Mouse (Mus musculus) myocyte (in vitro differentiated cells): ENCODE measurements around the gene Dnm1. TPM values are rescaled to one million over a fixed set of nuclear protein-coding genes. Genes with fewer than 3 reads are reported as not detected.

ENCODE experiments used
- H3K27me3 ChIP-seq: one replicate; pipeline ENCODE4 v1.6.1; 2011; ENCODE audit not compliant: control insufficient read depth, insufficient read depth, insufficient read length
- H3K36me3 ChIP-seq: one replicate; pipeline ENCODE4 v1.6.1; 2011; ENCODE audit not compliant: control insufficient read depth, insufficient read depth
- H3K4me2 ChIP-seq: one replicate; pipeline ENCODE4 v1.6.1; 2011; ENCODE audit warnings: low read depth, control low read depth
- H3K4me3 ChIP-seq: one replicate; pipeline ENCODE4 v1.5.1; 2011; ENCODE audit warnings: mild to moderate bottlenecking, control low read depth, moderate library complexity
- H3K79me2 ChIP-seq: one replicate; pipeline ENCODE4 v1.6.1; 2011; ENCODE audit not compliant: control insufficient read depth, insufficient read depth
- H3ac ChIP-seq: one replicate; pipeline ENCODE4 v1.6.1; 2011; ENCODE audit not compliant: control insufficient read depth, insufficient read length
- CEBPB ChIP-seq: IDR thresholded peaks from 2 replicates; pipeline ENCODE4 v1.6.1; 2011; ENCODE audit warnings: mild to moderate bottlenecking, moderate library complexity; ENCODE audit not compliant: poor library complexity, insufficient read depth, severe bottlenecking
- E2F4 ChIP-seq: IDR thresholded peaks from one replicate; pipeline ENCODE4 v1.6.1; 2011; ENCODE audit warnings: mild to moderate bottlenecking, control low read depth, moderate library complexity; ENCODE audit not compliant: insufficient read depth
- MAX ChIP-seq: IDR thresholded peaks from one replicate; pipeline ENCODE4 v1.6.1; 2011; ENCODE audit warnings: low read depth, mild to moderate bottlenecking, control low read depth
- MYOD1 ChIP-seq, 3 experiments: IDR thresholded peaks; one replicate each; pipeline ENCODE4 v1.6.1; 2011; ENCODE audit warnings: control low read depth in 2 of 3, low read depth in 2 of 3, mild to moderate bottlenecking in 2 of 3, moderate library complexity in 1 of 3; ENCODE audit not compliant: insufficient read length in 2 of 3, control insufficient read depth in 1 of 3
- MYOG ChIP-seq, 3 experiments: IDR thresholded peaks; one replicate each; pipeline ENCODE4 v1.6.1; 2011; ENCODE audit warnings: control low read depth in 2 of 3, low read depth in 2 of 3, mild to moderate bottlenecking in 2 of 3; ENCODE audit not compliant: insufficient read length in 2 of 3, control insufficient read depth in 1 of 3, insufficient read depth in 1 of 3
- POLR2A ChIP-seq: IDR thresholded peaks from one replicate; pipeline ENCODE4 v1.6.1; 2011; ENCODE audit warnings: low read depth, mild to moderate bottlenecking, control low read depth, moderate library complexity; ENCODE audit not compliant: insufficient read length
- POLR2AphosphoS2 ChIP-seq: IDR thresholded peaks from one replicate; pipeline ENCODE4 v1.6.1; 2011; ENCODE audit warnings: low read depth, control low read depth; ENCODE audit not compliant: insufficient read length
- REST ChIP-seq: IDR thresholded peaks from one replicate; pipeline ENCODE4 v1.6.1; 2011; ENCODE audit warnings: mild to moderate bottlenecking, control low read depth, moderate library complexity; ENCODE audit not compliant: insufficient read depth, insufficient read length
- SRF ChIP-seq: IDR thresholded peaks from one replicate; pipeline ENCODE4 v1.6.1; 2011; ENCODE audit warnings: low read depth; ENCODE audit not compliant: control insufficient read depth, insufficient read length
- TCF12 ChIP-seq: IDR thresholded peaks from one replicate; pipeline ENCODE4 v1.6.1; 2011; ENCODE audit warnings: mild to moderate bottlenecking, control low read depth; ENCODE audit not compliant: poor library complexity, insufficient read depth, severe bottlenecking
- TCF3 ChIP-seq: IDR thresholded peaks from one replicate; pipeline ENCODE4 v1.6.1; 2011; ENCODE audit warnings: low read depth, control low read depth; ENCODE audit not compliant: insufficient read length
- USF1 ChIP-seq: IDR thresholded peaks from one replicate; pipeline ENCODE4 v1.6.1; 2011; ENCODE audit warnings: low read depth, mild to moderate bottlenecking, control low read depth, moderate library complexity
- polyA plus RNA-seq: library from polyadenylated mRNA; unstranded; fragments of >200 nt; fragmentation: generic; extraction: Trizol; gene quantifications from one replicate; pipeline ENCODE4 v1.2.1, GENCODE M21; 2012; ENCODE audit warnings: missing spikeins

The Dnm1 gene
- polyA plus RNA-seq, 1 experiment = 44.0 TPM

- Histone ChIP-seq H3K36me3 (peaks cover 29% of the 10 kb centered on the region), H3K4me2 (no peak overlapping the region), H3K27me3 (no peaks in the 10 kb centered on the region), H3K79me2 (peaks cover 14% of the 10 kb centered on the region), H3ac (no peak overlapping the region), H3K4me3 (no peak overlapping the region)
- TF ChIP-seq MYOD1 (IDR thresholded peaks at IDR 0.05; ENCODE audit: control insufficient read depth in 1 of 3, insufficient read length in 2 of 3, low read depth in 2 of 3) = no peak
- no peak for TF ChIP-seq REST
Observed at GRCm38 (mm10) chr2:32295285-32295684, 57.9 kb downstream of the Dnm1 start.

DNA sequence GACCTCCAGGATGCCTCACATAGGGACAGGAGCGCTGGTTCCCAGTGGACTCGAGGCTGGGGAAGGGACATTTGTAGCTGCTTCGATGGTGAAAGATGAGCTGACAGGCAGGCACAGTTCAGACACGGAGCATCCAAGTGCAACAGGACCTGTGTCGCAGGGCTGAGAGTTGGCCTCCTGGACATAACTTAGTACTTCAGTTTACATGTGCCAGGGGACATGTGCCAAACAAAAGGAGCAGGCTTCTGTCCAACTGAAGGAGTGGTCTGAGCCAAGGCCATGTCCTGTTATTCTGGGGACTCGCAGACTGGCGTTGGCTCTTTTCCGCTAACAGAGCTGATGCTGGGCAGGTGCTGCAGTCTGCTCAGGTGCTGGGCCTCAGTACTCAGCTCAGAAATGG lies 58.8 kb downstream of the Dnm1 start:
- no peak for TF ChIP-seq USF1
- Histone ChIP-seq H3K36me3 (peaks cover 29% of the 10 kb centered on the region), H3K79me2 (peaks cover 24% of the 10 kb centered on the region), H3K4me2 (no peak overlapping the region), H3ac (no peak overlapping the region), H3K4me3 (no peak overlapping the region), H3K27me3 (no peaks in the 10 kb centered on the region)

DNA sequence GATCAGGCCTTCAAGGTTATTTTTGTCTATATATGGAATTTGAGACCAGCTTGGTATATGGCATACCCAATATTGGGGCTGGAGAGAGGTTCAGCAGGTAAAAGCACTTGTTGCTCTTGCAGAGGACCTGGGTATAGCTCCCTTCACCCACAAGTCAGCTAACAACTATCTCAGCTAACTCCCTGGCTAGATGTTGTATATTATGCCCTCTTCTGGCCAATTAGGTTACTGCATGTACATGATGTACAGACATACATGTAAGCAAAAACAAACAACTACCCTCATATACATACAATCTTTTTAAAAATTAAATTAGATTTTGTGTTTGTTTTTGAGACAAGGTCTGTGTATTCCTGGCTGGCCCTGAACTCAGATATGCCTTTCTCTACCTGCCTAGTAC lies 63.6 kb downstream of the Dnm1 start:
- Histone ChIP-seq H3K27me3 (no peaks in the 10 kb centered on the region), H3ac (no peak overlapping the region), H3K4me2 (peak overlapping the region; percentile 86), H3K79me2 (peaks cover 51% of the 10 kb centered on the region), H3K4me3 (peak overlapping the region; percentile 88), H3K36me3 (peaks cover 15% of the 10 kb centered on the region)
- TF ChIP-seq REST (no peak), POLR2AphosphoS2 (no peak), POLR2A (no peak), TCF12 (no peak), MYOD1 (IDR thresholded peaks at IDR 0.05; ENCODE audit: control insufficient read depth in 1 of 3, insufficient read length in 2 of 3, low read depth in 2 of 3) (no peak), TCF3 (no peak), SRF (no peak), MYOG (IDR thresholded peaks at IDR 0.05; ENCODE audit: control insufficient read depth in 1 of 3, insufficient read depth in 1 of 3, insufficient read length in 2 of 3, low read depth in 2 of 3) (no peak), E2F4 (no peak), MAX (no peak), CEBPB (no peak), USF1 (no peak)

DNA sequence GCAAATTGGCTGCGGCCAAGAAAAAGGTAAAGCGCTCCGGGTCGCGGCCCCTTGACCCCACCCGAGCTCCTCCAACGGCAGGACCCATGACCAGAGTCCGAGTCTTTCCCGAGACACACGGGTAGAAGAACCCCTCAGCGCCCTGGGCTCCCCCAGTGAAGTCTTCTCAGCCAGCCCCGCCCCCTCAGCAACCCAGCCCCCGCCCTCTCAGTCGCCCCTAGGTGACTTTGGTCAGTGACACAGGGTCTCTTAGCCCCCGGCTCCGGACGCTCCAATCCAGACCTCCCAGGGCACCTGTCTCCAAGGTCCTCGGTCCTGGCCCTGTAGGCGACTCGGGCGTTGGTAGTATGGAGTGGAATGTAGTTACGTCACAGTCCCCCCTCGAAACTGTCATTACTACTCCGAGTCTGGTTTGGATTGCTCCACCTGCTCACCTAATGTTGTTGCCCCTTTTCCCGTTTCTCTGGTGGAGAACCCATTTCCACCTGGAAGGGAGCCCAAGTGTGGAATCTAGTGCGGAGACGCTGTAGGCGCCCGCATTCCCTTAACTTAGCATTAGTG lies 64.7 kb downstream of the Dnm1 start:
- H3K27me3 ChIP-seq = no peaks in the 10 kb centered on the region
- TF ChIP-seq TCF3 (no peak), E2F4 (no peak), MYOG (IDR thresholded peaks at IDR 0.05; ENCODE audit: control insufficient read depth in 1 of 3, insufficient read depth in 1 of 3, insufficient read length in 2 of 3, low read depth in 2 of 3) (no peak), CEBPB (no peak), TCF12 (no peak), MAX (no peak), USF1 (no peak), REST (no peak), MYOD1 (IDR thresholded peaks at IDR 0.05; ENCODE audit: control insufficient read depth in 1 of 3, insufficient read length in 2 of 3, low read depth in 2 of 3) (no peak), POLR2AphosphoS2 (no peak), POLR2A (no peak), SRF (no peak)
- H3K36me3 ChIP-seq = peaks cover 7% of the 10 kb centered on the region
- H3K4me3 ChIP-seq = peak overlapping the region; percentile 88
- peak overlapping the region; percentile 62 for H3ac ChIP-seq
- H3K79me2 ChIP-seq = peaks cover 51% of the 10 kb centered on the region
- peak overlapping the region; percentile 86 for H3K4me2 ChIP-seq

- TF ChIP-seq REST = no peak
- no peak for TF ChIP-seq E2F4
- TF ChIP-seq POLR2A = peak; percentile 92
- TF ChIP-seq POLR2AphosphoS2 = peak; percentile 94
- TF ChIP-seq TCF12 = no peak
- no peak for TF ChIP-seq MYOD1 (IDR thresholded peaks at IDR 0.05; ENCODE audit: control insufficient read depth in 1 of 3, insufficient read length in 2 of 3, low read depth in 2 of 3)
- TF ChIP-seq CEBPB = no peak
- TF ChIP-seq TCF3 = no peak
- peak; percentile 75 for TF ChIP-seq SRF
- TF ChIP-seq MYOG (IDR thresholded peaks at IDR 0.05; ENCODE audit: control insufficient read depth in 1 of 3, insufficient read depth in 1 of 3, insufficient read length in 2 of 3, low read depth in 2 of 3) = no peak
- peak; percentile 87 for TF ChIP-seq USF1
- TF ChIP-seq MAX = no peak
- Histone ChIP-seq H3K36me3 (peaks cover 4% of the 10 kb centered on the region), H3K79me2 (peaks cover 51% of the 10 kb centered on the region), H3K27me3 (no peaks in the 10 kb centered on the region), H3K4me2 (peak within 1 kb of the TSS; percentile 95), H3ac (peak within 1 kb of the TSS; percentile 62), H3K4me3 (peak within 1 kb of the TSS; percentile 88)
Observed at GRCm38 (mm10) chr2:32287923-32288367, 65.2 kb downstream of the Dnm1 start, which contains the start of gene Swi5. Swi5 (minus strand) TSS chr2:32288075.
